Mouse (Mus musculus): ENCODE measurements at regions not wholly inside any gene's neighbourhood (a gene's known extent, or its start where the extent isn't known, plus 50 kb on each side); places are given as distances from the start of the nearest gene placed in this dataset.
"Not testable (repeated sequence)": the region's sequence is repeated elsewhere in the genome, so short reads cannot be mapped to it uniquely, and the experiment has no call there.

DNA sequence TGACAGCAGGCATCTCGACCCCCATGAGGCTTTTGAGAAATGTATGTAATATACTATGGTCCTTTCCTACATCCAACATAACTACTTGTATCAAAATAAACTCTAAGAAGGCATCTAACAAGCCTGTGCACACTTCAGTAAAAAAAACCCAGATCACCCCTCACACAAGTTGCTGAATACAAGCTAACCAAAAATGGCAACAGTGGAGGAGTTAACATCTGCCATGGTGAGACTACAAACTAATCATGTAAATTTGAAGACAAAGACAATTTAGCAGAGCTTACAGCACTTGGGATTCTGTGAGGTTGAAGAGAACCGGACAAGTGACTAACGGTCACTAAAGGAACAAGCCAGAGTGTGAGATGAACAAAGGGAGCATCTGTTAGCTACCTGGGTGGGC is 380.6 kb upstream of the Ngly1 start:
- peak in 1 of 2 experiments; percentile 11 for DNase-seq (ENCODE audit: low spot score in 2 of 2)

DNA sequence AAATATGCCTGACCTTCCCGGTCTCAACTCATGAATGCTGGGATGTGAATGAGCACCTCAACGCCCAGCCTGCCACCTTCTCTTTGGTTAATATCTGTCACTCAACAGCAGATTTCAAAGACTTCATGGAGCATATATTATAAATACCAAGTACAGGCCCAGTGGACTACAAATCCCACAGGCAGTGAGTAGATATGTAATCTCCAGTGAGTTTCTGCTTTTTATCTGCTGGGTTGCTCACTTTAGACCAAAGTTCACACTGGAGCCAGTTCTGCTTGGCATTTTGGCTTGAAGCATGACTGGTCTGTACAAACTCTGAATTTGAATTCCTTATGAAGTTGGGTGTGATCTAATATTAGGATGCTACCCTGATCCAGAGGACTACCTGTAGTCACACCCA is 377.1 kb upstream of the Ngly1 start:
- no peak for DNase-seq (ENCODE audit: low spot score in 2 of 2)

DNA sequence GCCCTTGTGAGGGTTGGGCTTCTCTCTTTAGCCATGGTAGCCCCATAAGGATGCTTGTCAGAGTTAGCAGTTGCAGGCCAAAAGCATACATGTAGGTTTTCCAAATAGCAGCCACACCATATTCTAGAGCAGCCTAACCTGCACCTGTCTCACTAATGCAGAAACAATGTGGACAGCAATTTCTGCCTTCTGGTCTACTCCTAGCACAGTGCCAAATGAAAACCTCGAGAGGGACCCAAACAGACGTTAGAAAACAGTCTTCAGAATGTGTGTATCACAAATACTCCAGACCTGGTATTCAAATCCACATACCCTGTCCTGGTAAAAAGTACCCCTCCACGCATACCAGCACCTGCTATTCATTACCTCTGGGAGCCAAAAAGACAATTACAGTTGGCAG is 368.9 kb upstream of the Ngly1 start:
- DNase-seq (ENCODE audit: low spot score in 2 of 2) = no peak

DNA sequence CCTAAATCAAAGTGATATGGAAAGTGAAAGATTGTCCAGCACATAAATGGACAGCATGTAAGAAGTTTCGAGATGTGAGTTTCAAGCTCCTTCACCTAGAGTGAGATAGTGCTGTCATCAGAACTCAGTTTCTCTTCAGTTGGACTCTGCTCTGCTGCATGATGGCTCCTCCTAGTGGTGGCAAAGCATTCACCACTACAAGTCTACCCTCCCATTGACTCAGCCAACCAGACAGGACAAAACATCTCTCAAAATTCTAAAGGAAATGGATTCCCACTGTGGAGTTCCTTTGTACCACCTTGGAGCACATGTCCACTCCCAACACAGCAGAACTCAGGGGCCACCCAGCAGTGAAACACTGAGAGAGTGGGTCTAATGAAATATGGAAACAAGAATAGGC is 367.8 kb upstream of the Ngly1 start:
- peak in 1 of 2 experiments; percentile 42 for DNase-seq (ENCODE audit: low spot score in 2 of 2)

DNA sequence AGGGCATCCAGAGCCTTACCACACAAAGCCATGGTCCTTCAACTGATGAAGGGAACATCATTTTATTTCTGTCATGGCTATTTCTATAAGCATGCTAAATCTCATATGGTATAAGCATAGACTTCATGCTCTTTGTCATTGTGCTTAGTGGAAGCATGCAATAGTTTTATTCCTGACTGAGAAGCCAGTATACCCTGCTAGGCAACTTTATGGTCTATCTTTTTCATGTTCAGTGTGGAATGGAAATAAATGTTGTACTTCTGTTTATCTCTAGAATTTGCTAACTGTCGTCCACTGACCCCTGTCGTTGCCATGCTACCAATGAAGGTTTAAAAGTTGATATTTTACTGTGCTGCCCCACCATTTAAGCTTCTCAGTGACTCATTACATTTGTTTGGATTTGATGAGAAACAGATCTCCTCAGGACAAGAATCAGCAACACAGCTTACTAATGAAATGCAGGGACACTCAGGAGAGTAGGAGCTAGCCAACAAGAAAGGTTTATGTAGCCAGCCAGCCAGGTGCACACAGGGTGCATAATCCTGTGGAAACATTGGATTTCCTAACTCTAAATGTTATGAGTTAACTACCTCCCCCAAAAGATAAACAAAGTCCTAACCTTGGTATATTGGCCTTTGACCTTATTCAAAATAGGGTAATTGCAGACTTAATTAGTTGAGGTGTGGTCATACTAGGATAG is 364.3 kb upstream of the Ngly1 start:
- no peak for DNase-seq (ENCODE audit: low spot score in 2 of 2)

DNA sequence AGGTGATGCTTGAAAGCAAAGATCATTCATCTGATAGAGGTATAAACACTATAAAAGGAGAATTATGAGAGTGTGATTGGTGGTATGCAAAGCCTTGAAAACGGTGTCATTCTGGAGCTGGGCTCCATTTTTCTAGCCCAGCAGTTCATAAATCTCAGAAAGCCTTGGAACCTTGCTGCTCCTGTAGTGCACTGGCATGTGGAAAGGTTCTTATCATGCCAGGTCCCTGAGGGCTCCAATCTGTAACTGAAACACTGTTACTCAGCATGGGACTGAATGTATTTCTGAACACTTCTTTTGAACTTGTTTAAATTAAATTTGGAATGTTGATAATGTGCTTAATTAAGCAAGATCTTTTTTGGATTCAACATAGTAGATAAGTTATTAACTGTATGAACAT is 352.0 kb upstream of the Ngly1 start:
- DNase-seq (ENCODE audit: low spot score in 2 of 2) = no peak

DNA sequence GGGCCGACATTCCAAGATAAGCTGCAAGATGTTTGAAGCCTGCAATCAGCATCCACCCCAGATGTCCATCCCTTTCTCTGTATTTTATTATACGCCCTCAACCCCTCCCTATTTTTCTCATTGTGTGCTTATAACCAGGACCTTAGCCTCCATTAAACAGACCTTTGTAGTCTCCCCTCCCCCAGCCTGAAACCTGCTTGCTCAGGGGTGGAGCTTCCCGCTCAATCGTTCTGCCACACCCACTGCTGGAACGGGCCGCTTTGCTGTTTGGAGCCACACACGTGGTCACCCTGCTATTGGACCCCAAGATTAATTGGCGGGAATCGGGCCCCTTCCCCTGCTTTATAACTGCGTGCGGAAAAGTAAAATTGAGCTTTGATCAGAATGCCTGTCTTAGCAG is 342.7 kb upstream of the Ngly1 start:
- DNase-seq (ENCODE audit: low spot score in 2 of 2) = not testable (repeated sequence)

DNA sequence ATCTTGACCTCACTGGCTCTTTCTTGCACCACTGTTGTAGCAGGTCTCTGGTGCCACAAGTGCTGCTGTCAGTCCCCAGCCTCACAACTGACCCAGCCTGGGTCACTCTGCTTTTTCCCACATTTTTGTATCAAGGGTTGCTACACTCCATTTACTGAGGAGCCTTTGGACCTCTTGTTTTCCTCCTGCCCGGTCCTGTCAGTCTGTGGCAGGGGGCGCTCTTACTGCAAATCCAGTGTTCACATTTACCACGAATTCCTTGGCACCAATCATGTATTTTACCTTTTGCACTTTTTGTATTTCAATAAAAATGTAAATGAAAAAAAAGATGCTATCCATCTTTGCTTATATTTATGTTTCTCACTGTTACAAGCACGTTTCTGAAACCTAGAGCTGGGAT is 335.9 kb upstream of the Ngly1 start:
- not testable (repeated sequence) for DNase-seq (ENCODE audit: low spot score in 2 of 2)

DNA sequence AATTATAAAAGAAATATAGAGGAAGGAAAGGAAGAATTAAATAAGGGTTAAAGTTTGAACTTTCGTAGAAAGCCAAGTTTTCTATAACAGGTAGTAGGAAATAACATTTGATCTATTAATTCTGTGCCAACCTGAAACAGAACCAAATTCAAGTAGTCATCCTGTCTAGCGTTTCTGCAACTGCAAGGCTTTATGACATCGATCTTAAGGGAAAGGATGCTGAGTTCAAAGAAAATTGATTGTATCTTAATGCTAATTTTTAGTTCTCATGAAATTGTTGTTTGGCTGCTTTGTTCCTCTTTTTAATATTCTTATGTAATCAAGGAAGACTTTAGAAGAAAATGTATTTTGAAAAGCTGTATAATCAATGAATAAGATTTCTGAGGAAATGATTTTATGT is 334.9 kb upstream of the Ngly1 start:
- DNase-seq (ENCODE audit: low spot score in 2 of 2) = no peak

DNA sequence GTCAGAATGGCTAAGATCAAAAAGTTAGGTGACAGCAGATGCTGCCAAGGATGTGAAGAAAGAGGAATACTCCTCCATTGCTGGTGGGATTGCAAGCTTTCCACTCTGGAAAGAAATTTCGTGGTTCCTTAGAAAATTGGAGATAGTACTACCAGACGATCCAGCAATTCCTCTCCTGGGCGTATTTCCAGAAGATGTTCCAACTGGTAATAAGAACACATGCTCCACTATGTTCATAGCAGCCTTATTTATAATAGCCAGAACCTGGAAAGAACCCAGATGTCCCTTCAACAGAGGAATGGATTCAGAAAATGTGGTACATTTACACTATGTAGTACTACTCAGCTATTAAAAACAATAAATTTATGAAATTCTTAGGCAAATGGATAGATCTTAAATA is 324.4 kb upstream of the Ngly1 start:
- peak in 1 of 2 experiments; percentile 3 for DNase-seq (ENCODE audit: low spot score in 2 of 2)

DNA sequence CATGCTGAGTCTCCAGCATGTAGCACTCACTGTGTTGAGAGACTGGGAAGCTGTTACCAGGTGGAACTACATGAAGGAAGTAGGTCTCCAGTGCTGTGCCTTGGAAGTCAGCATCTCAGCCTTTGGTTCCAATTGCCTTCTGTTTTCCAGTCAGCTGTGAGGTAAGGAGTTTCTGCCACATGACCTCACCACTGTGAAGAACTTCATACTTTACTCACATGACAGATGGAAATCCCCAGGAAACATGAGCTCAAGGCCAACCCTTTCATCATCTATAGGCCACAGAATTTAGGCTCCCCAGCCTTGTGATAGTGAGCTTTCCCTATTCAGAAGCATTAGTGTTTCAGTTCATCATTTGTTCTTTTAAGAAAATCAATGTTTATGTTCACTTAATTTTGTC is 314.4 kb upstream of the Ngly1 start:
- DNase-seq (ENCODE audit: low spot score in 2 of 2) = no peak

DNA sequence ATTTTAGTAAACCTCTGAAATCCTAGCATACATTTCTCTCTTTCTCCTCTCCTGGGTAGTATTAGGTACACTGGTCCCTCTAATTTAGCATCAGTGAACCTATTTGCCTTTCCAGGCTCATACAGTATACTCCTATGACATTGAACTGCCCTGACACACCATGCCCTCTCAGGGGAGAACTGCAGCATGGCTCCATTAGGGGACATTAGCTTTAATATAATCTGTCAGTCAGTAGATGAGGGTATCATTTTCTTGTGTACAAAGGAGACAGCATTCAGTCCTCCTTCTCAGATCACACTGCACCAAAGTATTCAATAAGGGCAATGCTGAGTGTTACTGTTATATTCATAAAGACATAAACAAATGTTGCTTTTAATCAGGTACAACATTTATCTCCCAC is 278.8 kb upstream of the Ngly1 start:
- DNase-seq (ENCODE audit: low spot score in 2 of 2) = no peak

DNA sequence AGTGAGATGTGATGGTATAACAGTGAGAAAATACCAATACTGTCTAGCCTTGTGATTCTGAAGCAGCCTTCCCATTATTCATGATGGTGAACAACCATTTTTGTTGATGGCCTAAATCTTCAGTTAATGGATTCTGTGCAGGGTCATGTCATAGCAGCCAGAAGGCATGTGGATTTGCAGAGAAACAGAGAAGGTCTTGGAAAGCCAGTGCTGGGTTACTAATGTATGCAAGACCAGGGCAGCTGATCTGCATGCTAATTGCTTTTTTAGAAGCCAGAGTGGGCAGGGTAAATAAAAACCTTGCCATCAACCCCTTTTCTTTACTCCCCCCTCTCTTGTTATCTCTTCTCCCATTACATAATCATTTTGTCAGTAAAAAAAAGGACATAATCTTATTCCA is 278.3 kb upstream of the Ngly1 start:
- no peak for DNase-seq (ENCODE audit: low spot score in 2 of 2)

DNA sequence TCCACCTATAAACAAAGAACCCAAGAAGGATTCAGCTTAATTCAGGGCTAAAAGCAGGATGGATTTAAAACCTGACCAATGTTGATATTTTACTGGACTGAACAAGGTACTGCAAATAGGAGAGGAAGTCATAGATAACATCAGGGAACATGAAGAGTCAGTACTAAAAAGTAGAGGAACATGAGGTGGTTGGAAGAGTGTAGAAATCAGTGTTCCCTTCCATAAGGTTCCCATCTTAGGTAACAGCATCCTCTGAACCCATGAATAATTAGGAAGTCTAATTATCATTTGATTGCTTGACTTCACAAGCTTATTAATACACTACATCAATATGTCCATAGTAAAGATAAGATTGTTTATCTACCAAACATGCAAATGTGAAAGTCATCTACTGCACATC is 277.8 kb upstream of the Ngly1 start:
- no peak for DNase-seq (ENCODE audit: low spot score in 2 of 2)

DNA sequence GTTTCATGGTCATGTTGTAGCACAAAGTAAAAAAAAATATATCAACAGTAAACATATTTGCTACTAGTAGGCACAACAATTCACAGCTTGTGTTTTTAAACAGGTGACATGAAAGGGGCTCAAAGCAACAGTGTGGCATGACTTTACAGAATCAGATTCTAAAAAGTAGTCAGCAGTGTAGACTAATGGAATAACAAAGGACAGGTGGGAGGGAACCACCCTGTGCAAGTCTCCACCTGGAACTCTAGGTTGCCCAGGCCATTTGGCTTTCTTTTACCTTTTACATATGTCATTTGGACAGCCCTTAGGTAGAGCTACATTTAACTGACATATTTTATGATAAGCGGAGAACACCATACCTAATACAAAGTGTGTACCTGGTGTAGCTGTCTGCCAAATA is 271.7 kb upstream of the Ngly1 start:
- DNase-seq (ENCODE audit: low spot score in 2 of 2) = no peak

DNA sequence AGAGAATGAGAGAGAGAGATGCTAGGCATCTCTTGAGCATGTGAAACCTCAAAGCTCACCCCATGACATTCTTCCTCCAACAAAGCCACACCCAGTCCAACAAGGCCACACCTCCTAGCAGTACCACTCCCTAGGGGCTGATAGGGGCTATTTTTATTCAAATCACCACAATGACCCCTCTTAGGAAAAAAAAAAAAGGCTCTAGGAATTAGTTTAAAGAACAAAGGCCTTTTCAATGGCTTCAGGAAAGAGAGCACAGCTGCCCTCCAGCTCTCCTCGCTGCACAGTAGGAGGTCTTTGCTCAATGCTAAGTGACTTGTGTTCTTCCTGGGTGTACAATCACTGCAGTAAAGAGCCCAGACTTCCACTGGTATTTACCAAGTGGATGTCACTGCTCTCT is 270.8 kb upstream of the Ngly1 start:
- no peak for DNase-seq (ENCODE audit: low spot score in 2 of 2)

DNA sequence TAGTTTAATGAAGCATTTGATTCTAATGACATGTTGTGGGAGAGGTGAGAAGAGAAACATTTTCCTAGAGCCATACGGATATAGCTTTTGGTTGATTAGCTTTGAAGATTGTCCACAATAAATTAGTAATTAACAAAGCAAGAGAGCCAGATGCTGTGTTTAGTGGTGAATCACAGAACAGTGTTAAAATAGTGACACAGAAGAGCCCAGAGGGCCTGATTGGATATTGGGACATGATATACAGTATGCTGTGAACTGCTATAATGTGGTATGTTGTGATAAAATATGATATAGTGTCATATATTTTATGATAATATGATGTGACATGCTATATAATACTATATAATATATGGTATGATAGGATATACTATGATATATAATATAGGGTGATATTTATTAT is 243.7 kb upstream of the Ngly1 start:
- DNase-seq (ENCODE audit: low spot score in 2 of 2) = no peak

DNA sequence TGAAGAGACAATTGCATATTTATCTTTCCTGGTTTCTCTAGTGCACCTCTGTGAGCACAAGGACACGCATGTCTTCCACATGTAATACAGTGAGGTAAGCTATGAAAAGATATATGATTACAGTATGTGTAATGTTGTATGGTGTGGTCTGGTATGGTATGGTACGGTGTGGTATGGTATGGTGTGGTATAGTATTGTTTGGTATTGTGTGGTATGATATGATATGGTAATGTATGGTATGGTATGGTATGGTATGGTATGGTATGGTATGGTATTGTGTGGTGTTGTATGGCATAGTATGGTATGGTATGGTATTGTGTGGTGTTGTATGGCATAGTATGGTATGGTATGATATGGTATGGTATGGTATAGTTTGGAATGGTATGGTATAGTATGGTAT is 242.1 kb upstream of the Ngly1 start:
- no peak for DNase-seq (ENCODE audit: low spot score in 2 of 2)

DNA sequence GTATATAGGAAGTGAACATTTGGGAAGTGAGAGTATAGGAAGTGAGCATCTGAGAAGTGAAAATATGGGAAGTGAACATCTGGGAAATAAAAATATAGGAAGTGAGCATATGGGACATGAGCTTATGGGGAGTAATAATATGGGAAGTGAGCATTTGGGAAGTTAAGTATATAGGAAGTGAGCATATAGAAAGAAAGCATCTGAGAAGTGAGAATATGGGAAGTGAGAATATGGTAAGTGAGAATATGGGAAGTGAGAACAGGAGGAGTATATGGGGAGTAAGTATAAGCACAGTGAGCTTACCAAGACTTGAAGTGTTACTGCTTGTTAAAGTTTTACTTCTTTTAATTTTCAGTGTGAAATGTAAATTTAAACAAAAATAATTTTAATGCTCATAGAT is 239.3 kb upstream of the Ngly1 start:
- no peak for DNase-seq (ENCODE audit: low spot score in 2 of 2)

DNA sequence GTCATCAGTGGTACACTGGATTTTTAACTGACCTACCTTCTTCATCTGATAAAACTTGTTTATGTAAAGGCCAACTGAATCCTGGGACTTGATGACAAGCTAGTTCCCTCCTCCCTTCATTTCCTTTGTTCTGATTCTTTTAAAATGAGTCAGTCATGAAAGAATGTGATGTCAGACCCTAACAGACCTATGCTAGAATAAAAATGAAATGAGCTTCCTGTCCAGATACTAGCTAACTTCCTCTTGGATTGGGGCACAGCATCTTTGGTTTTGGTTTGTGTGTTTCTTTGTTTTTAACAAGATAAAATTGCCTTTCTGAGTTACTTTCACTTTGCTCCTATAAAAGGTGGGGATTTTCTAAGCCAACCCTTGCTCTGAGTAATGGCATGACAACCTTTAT is 225.2 kb upstream of the Ngly1 start:
- no peak for DNase-seq (ENCODE audit: low spot score in 2 of 2)

DNA sequence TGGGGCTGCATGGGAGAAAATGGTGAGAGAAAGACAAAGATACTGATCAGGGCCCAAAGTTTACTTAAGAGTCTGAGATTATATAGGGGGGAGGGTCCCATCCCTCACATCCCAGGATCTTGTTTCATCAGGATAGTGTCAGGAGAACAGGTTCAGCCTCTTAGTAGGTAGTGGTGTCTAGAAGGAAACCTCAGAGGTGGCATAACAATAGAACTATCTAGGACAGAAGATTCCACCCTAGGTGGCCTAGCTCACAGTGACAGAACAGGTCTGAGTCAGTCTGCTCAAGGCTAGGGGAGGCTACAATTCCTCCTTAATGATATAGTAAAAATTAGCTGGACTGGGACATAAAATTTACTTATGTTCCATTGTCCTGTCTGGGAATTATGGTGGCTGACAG is 211.3 kb upstream of the Ngly1 start:
- DNase-seq (ENCODE audit: low spot score in 2 of 2) = no peak

DNA sequence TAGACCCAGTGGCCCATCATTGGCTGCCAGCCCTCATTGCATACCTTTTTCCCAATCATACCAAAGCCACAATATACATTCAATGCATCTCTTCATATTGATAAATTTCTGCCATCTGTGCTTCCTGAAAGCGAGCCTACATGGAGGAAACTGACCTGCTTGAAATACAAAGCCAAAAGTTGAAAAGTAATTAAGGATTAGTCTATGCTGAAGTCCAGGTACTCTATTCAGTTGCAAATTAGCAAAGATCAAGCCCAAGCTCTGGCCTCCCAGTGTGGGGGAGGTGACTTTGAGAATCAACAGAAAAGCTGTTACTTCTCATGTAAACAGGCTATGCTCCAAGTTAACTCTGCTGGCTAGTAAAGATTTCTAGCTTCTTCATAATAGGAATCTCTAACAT is 210.7 kb upstream of the Ngly1 start:
- DNase-seq (ENCODE audit: low spot score in 2 of 2) = no peak

DNA sequence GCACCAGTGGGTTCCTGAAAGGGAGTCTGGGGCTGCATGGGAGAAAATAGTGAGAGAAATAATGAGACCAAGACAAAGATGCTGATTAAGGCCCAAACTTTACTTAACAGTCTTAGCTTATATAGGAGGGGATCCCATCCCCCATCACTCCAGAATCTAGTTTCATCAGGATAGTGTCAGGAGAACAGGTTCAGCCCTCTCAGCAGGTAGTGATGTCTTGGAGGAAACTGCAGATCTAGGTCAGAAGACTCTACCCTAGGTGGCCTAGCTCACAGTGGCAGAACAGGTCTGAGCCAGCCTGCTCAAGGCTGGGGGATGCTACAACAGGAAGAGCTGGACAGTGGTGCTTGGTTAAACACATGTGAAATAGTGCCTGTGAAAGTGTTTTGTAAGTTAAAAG is 204.6 kb upstream of the Ngly1 start:
- DNase-seq (ENCODE audit: low spot score in 2 of 2) = no peak

DNA sequence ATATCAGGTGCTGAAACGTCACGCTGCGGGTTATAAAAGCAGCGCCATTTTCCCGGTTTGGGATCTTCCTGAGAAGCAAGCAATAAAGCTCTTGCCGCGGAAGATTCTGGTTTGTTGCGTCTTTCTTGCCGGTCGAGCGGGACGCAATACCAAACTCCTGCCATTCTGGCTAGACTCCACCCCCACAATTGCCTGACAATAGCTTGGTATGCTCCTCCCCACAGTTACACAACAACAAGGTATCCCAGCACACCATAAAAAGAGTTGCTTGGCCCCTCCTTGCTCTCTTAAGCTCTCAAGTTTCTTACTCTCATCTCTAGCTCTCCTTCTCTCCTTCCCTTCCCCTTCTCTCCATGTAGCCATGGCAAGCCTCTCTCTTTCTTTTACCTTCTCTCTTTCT is 176.5 kb upstream of the Ngly1 start:
- not testable (repeated sequence) for DNase-seq (ENCODE audit: low spot score in 2 of 2)

Measured in left cerebral cortex, adult 9 months (tissue).